Mouse (Mus musculus): ENCODE measurements around the gene Gm17304. TPM values are rescaled to one million over a fixed set of nuclear protein-coding genes. Genes with fewer than 3 reads are reported as not detected.

Gm17304 gene
- polyA plus RNA-seq, 1 experiment from 2014 or later: not detected

DNA sequence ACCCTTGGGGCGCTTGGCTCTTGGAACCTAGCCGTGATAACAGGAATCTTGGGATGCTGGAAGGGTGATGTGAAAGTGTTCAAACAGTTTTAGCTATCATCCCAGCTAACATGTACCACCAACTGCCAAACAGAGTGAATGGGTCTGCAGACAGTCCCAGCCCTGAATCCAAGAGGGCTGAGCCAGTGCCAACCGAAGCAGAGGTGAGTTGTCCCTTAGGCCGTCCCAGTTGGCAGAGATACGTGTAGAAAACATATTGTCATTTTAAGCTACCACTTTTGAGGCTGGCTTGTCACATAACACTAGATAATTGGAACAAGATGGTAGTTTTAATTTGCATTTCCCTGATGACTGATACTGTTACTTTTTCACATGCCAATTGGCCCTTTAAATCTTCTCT, 18.2 kb upstream of the Gm17304 start:
- peaks cover 4% of the 10 kb centered on the region; the same call in 1 of the 2 replicates for H3K36me3 ChIP-seq
- no peak overlapping the region for H3K4me3 ChIP-seq
- no peak overlapping the region for H3K27ac ChIP-seq
- H3K4me1 ChIP-seq: no peaks in the 10 kb centered on the region
- no peak overlapping the region for H3K9ac ChIP-seq
- WGBS: 89% methylated on average over 5 of the region's 5 CpGs
- no peaks in the 10 kb centered on the region for H3K27me3 ChIP-seq
- ATAC-seq (ENCODE audit: borderline replicate concordance, extremely low read depth, low FRiP score, low TSS enrichment): no peak
- H3K4me2 ChIP-seq: no peak overlapping the region
- no peaks in the 10 kb centered on the region for H3K9me3 ChIP-seq

DNA sequence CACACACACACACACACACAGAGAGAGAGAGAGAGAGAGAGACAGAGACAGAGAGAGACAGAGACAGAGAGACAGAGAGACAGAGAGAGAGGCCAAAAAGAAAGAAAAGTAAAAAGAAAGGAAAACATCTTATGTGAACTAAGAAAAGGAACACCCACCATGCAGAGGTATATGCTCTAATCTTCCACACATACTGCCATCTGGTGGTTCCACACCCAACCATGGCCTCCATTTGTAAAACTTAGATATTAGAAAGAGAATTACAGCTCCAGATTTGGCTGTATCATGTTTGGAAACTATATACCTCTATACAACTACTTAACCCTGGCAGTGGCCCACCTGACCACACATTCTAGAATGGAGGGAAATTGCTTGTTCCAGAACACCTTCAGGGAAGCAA, 14.5 kb upstream of the Gm17304 start:
- no peak for ATAC-seq (ENCODE audit: borderline replicate concordance, extremely low read depth, low FRiP score, low TSS enrichment)
- Histone ChIP-seq H3K27me3 (no peaks in the 10 kb centered on the region), H3K27ac (no peak overlapping the region), H3K4me2 (no peak overlapping the region), H3K9ac (no peak overlapping the region), H3K9me3 (no peaks in the 10 kb centered on the region), H3K4me3 (no peak overlapping the region), H3K4me1 (no peaks in the 10 kb centered on the region), H3K36me3 (0 out of 2 replicates have a peak, but pooled peaks cover 3% of the 10 kb centered on the region)

DNA sequence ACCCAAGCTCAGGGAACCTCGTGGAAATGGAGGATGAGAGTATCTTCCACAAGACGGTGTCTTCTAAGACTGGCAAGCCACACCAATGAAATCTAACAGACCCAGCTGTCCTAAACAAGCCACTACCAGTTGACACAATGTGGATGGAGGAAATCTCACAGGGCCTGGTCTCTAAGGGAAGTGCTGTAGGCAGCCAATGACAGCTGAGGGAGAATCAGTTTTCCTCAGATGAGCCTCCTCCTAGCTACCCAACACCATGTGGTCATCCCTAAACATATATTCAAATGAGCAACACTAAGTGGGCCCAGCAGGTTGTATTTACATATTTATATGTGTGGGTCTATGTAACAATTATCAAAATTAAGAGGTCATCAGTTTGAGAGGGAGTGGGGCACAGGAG, 11.4 kb upstream of the Gm17304 start:
- no peak overlapping the region for H3K4me2 ChIP-seq
- H3K27me3 ChIP-seq: no peaks in the 10 kb centered on the region

DNA sequence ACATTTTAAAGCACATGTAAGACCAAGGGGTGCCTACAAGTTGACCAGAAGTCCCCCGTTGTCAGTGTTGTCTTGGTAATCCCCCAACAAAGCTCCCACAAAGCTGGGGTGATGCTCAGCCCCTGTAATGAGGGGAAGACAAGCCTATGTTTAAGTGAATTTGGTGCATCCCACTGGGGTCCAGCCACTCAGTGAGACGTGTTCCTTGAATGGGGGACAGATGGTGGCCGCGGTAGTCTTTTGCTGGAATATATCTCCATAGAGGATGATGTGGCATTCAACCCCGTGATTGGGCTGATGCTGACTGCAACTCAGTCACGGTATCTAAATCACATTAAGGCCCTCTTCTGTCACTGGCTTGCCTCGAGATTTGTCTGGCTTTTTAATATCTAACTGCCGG, 9.4 kb upstream of the Gm17304 start:
- H3K9ac ChIP-seq: no peak overlapping the region
- no peak for ATAC-seq (ENCODE audit: borderline replicate concordance, extremely low read depth, low FRiP score, low TSS enrichment)
- H3K9me3 ChIP-seq: no peaks in the 10 kb centered on the region
- no peak overlapping the region for H3K4me2 ChIP-seq
- H3K27me3 ChIP-seq: no peaks in the 10 kb centered on the region
- H3K4me3 ChIP-seq: no peak overlapping the region
- H3K36me3 ChIP-seq: 0 out of 2 replicates have a peak, but pooled peaks cover 4% of the 10 kb centered on the region
- H3K4me1 ChIP-seq: no peaks in the 10 kb centered on the region
- H3K27ac ChIP-seq: no peak overlapping the region
- WGBS: 82% methylated on average over 8 of the region's 8 CpGs

More for the DNA sequence above, 11.4 kb upstream of the Gm17304 start:
- WGBS: 80% methylated on average over 2 of the region's 2 CpGs
- no peaks in the 10 kb centered on the region for H3K4me1 ChIP-seq
- H3K27ac ChIP-seq: no peak overlapping the region
- ATAC-seq (ENCODE audit: borderline replicate concordance, extremely low read depth, low FRiP score, low TSS enrichment): no peak
- H3K36me3 ChIP-seq: 0 out of 2 replicates have a peak, but pooled peaks cover 4% of the 10 kb centered on the region
- H3K9ac ChIP-seq: no peak overlapping the region
- H3K9me3 ChIP-seq: no peaks in the 10 kb centered on the region
- no peak overlapping the region for H3K4me3 ChIP-seq

- no peak for ATAC-seq (ENCODE audit: borderline replicate concordance, extremely low read depth, low FRiP score, low TSS enrichment)
- no peak overlapping the region for H3K27ac ChIP-seq
- 85% methylated on average over 5 of the region's 5 CpGs for WGBS
- H3K9me3 ChIP-seq: no peaks in the 10 kb centered on the region
- no peak overlapping the region for H3K9ac ChIP-seq
- H3K4me2 ChIP-seq: no peak overlapping the region
- no peaks in the 10 kb centered on the region for H3K27me3 ChIP-seq
- no peaks in the 10 kb centered on the region for H3K4me1 ChIP-seq
- 0 out of 2 replicates have a peak, but pooled peaks cover 11% of the 10 kb centered on the region for H3K36me3 ChIP-seq
- no peak overlapping the region for H3K4me3 ChIP-seq
These were observed 4.5 kb upstream of the Gm17304 start for GRCm38 (mm10) chr5:106604381-106604780.

GRCm38 (mm10) chr5:106605096-106605495, 3.8 kb upstream of the Gm17304 start:
- ATAC-seq (ENCODE audit: borderline replicate concordance, extremely low read depth, low FRiP score, low TSS enrichment): no peak

DNA sequence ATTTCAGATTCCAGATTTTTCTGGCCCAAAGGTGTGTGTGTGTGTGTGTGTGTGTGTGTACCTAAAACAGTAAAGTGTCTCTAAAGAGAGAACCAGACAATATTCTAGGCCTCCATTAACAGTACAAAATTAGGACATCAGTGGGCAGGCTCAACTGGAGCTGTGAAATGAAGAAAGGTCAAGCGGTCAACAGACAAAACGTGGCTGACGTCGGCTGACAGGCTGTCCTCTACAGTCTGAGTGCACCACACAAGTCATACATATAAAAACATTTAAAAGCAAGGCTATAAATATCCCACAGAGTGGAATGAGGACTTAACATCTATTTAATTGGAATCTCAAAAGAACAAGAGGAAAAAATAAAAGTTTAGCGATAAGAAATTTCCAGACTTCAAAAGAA, 1.8 kb upstream of the Gm17304 start:
- Histone ChIP-seq H3K27me3 (no peaks in the 10 kb centered on the region), H3K27ac (no peak overlapping the region), H3K9me3 (no peaks in the 10 kb centered on the region), H3K4me3 (no peak overlapping the region), H3K9ac (no peak overlapping the region), H3K36me3 (0 out of 2 replicates have a peak, but pooled peaks cover 14% of the 10 kb centered on the region), H3K4me2 (no peak overlapping the region), H3K4me1 (no peaks in the 10 kb centered on the region)
- no peak for ATAC-seq (ENCODE audit: borderline replicate concordance, extremely low read depth, low FRiP score, low TSS enrichment)
- 61% methylated on average over 5 of the region's 5 CpGs for WGBS

More at GRCm38 (mm10) chr5:106605096-106605495, 3.8 kb upstream of the Gm17304 start:
- Histone ChIP-seq H3K4me1 (no peaks in the 10 kb centered on the region), H3K27ac (no peak overlapping the region), H3K27me3 (no peaks in the 10 kb centered on the region), H3K9me3 (no peaks in the 10 kb centered on the region), H3K4me3 (no peak overlapping the region), H3K4me2 (no peak overlapping the region), H3K36me3 (0 out of 2 replicates have a peak, but pooled peaks cover 11% of the 10 kb centered on the region), H3K9ac (no peak overlapping the region)
- WGBS: 85% methylated on average over 6 of the region's 6 CpGs

DNA sequence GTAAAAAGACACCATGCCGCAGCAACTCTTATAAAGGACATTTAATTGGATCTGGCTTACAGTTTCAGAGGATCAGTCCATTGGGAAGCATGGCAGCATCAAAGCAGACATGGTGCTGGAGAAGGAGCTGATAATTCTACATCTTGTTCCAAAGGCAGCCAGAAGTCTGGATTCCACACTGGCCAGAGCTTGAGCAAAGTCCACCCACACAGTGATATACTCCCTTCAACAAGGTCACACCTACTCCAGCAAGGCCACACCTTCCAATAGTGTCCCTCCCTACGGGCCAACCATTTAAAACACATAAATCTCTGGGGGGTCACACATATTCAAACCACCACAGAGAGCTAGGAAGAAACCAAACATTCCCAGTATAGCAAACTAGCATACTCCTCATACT, 3.3 kb downstream of the Gm17304 start:
- ATAC-seq (ENCODE audit: borderline replicate concordance, extremely low read depth, low FRiP score, low TSS enrichment): no peak
- no peaks in the 10 kb centered on the region for H3K9me3 ChIP-seq
- no peak overlapping the region for H3K4me2 ChIP-seq
- H3K9ac ChIP-seq: no peak overlapping the region
- H3K4me3 ChIP-seq: no peak overlapping the region
- no peaks in the 10 kb centered on the region for H3K27me3 ChIP-seq
- peaks cover 12% of the 10 kb centered on the region; the same call in 1 of the 2 replicates for H3K36me3 ChIP-seq
- H3K4me1 ChIP-seq: no peaks in the 10 kb centered on the region
- 89% methylated on average over 2 of the region's 2 CpGs for WGBS
- H3K27ac ChIP-seq: no peak overlapping the region

GRCm38 (mm10) chr5:106614570-106614969, 5.7 kb downstream of the Gm17304 start:
- H3K4me1 ChIP-seq: no peaks in the 10 kb centered on the region
- no peak for ATAC-seq (ENCODE audit: borderline replicate concordance, extremely low read depth, low FRiP score, low TSS enrichment)
- WGBS: 74% methylated on average over 7 of the region's 7 CpGs
- peaks cover 11% of the 10 kb centered on the region for H3K36me3 ChIP-seq
- H3K27ac ChIP-seq: no peak overlapping the region
- H3K9ac ChIP-seq: no peak overlapping the region
- H3K27me3 ChIP-seq: no peaks in the 10 kb centered on the region
- H3K4me2 ChIP-seq: no peak overlapping the region
- H3K9me3 ChIP-seq: no peaks in the 10 kb centered on the region
- H3K4me3 ChIP-seq: no peak overlapping the region

- H3K27me3 ChIP-seq: no peaks in the 10 kb centered on the region
- ATAC-seq (ENCODE audit: borderline replicate concordance, extremely low read depth, low FRiP score, low TSS enrichment): no peak
- WGBS: 89% methylated on average over 2 of the region's 2 CpGs
- peaks cover 11% of the 10 kb centered on the region for H3K36me3 ChIP-seq
- H3K9me3 ChIP-seq: no peaks in the 10 kb centered on the region
- no peak overlapping the region for H3K4me3 ChIP-seq
- H3K27ac ChIP-seq: no peak overlapping the region
- no peak overlapping the region for H3K4me2 ChIP-seq
- H3K4me1 ChIP-seq: no peaks in the 10 kb centered on the region
- H3K9ac ChIP-seq: no peak overlapping the region
These were observed 6.1 kb downstream of the Gm17304 start for GRCm38 (mm10) chr5:106615006-106615405.

GRCm38 (mm10) chr5:106620446-106620845, 11.5 kb downstream of the Gm17304 start:
- H3K36me3 ChIP-seq: peaks cover 18% of the 10 kb centered on the region
- H3K9me3 ChIP-seq: no peaks in the 10 kb centered on the region
- H3K27me3 ChIP-seq: no peaks in the 10 kb centered on the region
- no peak for ATAC-seq (ENCODE audit: borderline replicate concordance, extremely low read depth, low FRiP score, low TSS enrichment)
- no peak overlapping the region for H3K4me3 ChIP-seq
- H3K4me2 ChIP-seq: no peak overlapping the region
- no peak overlapping the region for H3K9ac ChIP-seq
- no peak overlapping the region for H3K27ac ChIP-seq
- no peaks in the 10 kb centered on the region for H3K4me1 ChIP-seq
- 87% methylated on average over 6 of the region's 6 CpGs for WGBS

DNA sequence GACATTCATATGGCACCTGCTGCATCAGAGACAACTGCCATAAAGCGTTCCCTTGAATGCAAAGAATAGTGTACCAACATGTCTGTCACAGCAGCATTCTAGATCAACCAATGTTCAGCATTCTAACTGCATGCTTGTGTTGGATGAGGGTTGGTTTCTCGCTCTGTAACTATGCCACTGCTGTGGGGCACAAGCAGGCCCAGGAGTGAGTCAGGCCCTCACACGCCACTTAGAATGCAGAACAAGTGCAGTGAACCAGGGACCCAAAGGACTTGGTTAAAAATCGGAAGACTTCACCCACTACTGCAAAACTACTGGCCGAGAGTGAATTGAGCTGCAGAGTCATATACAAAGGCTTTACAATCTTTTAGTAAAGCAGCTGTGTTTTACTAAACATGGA, 13.3 kb downstream of the Gm17304 start:
- Histone ChIP-seq H3K27me3 (no peaks in the 10 kb centered on the region), H3K4me1 (no peaks in the 10 kb centered on the region), H3K27ac (no peak overlapping the region), H3K9me3 (no peaks in the 10 kb centered on the region), H3K4me2 (no peak overlapping the region), H3K36me3 (peaks cover 16% of the 10 kb centered on the region), H3K9ac (no peak overlapping the region), H3K4me3 (no peak overlapping the region)
- 93% methylated on average over 5 of the region's 5 CpGs for WGBS
- ATAC-seq (ENCODE audit: borderline replicate concordance, extremely low read depth, low FRiP score, low TSS enrichment): no peak

- Histone ChIP-seq H3K4me2 (no peak overlapping the region), H3K27ac (no peak overlapping the region), H3K4me1 (no peaks in the 10 kb centered on the region), H3K9ac (no peak overlapping the region), H3K36me3 (peaks cover 13% of the 10 kb centered on the region), H3K27me3 (no peaks in the 10 kb centered on the region), H3K4me3 (no peak overlapping the region), H3K9me3 (no peaks in the 10 kb centered on the region)
- whole genome bisulfite sequencing: 87% methylated on average over 4 of the region's 4 CpGs
- ATAC-seq (ENCODE audit: borderline replicate concordance, extremely low read depth, low FRiP score, low TSS enrichment): no peak
These were observed 14.4 kb downstream of the Gm17304 start for GRCm38 (mm10) chr5:106623337-106623736.
